Mouse (Mus musculus): ENCODE results near the gene Pdyn. TPM values are rescaled to one million over a fixed set of nuclear protein-coding genes. Genes with fewer than 3 reads are reported as not detected.

Gene Pdyn
- total RNA-seq (2022): not detected

- no peak for DNase-seq (ENCODE audit: low spot score)
Measured at GRCm38 (mm10) chr2:129699484-129700158, at the start of gene Pdyn. Gene Pdyn (minus strand): TSS chr2:129699844.

- no peak for DNase-seq (ENCODE audit: low spot score)
Measured at GRCm38 (mm10) chr2:129742016-129742415, 42.4 kb upstream of the Pdyn start.

- DNase-seq (ENCODE audit: low spot score): no peak
Measured at GRCm38 (mm10) chr2:129740515-129740914, 40.9 kb upstream of the Pdyn start.

GRCm38 (mm10) chr2:129734031-129734430, 34.4 kb upstream of the Pdyn start:
- DNase-seq (ENCODE audit: low spot score): no peak

GRCm38 (mm10) chr2:129729681-129730080, 30.0 kb upstream of the Pdyn start:
- DNase-seq (ENCODE audit: low spot score): peak; percentile 17

GRCm38 (mm10) chr2:129715671-129716070, 16.0 kb upstream of the Pdyn start:
- DNase-seq (ENCODE audit: low spot score): peak; percentile 14

- no peak for DNase-seq (ENCODE audit: low spot score)
Measured at GRCm38 (mm10) chr2:129713026-129713544, 13.4 kb upstream of the Pdyn start.

- no peak for DNase-seq (ENCODE audit: low spot score)
Measured at GRCm38 (mm10) chr2:129696059-129696458, 3.6 kb downstream of the Pdyn start.

- DNase-seq (ENCODE audit: low spot score): no peak
Measured at GRCm38 (mm10) chr2:129694303-129694702, 5.3 kb downstream of the Pdyn start.

GRCm38 (mm10) chr2:129692694-129693093, 7.0 kb downstream of the Pdyn start:
- no peak for DNase-seq (ENCODE audit: low spot score)

- DNase-seq (ENCODE audit: low spot score): no peak
Measured at GRCm38 (mm10) chr2:129689694-129690093, 9.9 kb downstream of the Pdyn start.

- no peak for DNase-seq (ENCODE audit: low spot score)
Measured at GRCm38 (mm10) chr2:129688036-129688625, 11.5 kb downstream of the Pdyn start.

GRCm38 (mm10) chr2:129686908-129687307, 12.7 kb downstream of the Pdyn start:
- no peak for DNase-seq (ENCODE audit: low spot score)

- DNase-seq (ENCODE audit: low spot score): no peak
Measured at GRCm38 (mm10) chr2:129684014-129684413, 15.6 kb downstream of the Pdyn start.

GRCm38 (mm10) chr2:129680236-129680635, 19.4 kb downstream of the Pdyn start:
- no peak for DNase-seq (ENCODE audit: low spot score)

GRCm38 (mm10) chr2:129679066-129679465, 20.6 kb downstream of the Pdyn start:
- DNase-seq (ENCODE audit: low spot score): no peak

- no peak for DNase-seq (ENCODE audit: low spot score)
Measured at GRCm38 (mm10) chr2:129677664-129678063, 22.0 kb downstream of the Pdyn start.

GRCm38 (mm10) chr2:129674935-129675634, 24.6 kb downstream of the Pdyn start:
- DNase-seq (ENCODE audit: low spot score): peak; percentile 67

GRCm38 (mm10) chr2:129671911-129672310, 27.7 kb downstream of the Pdyn start:
- no peak for DNase-seq (ENCODE audit: low spot score)

- DNase-seq (ENCODE audit: low spot score): no peak
Measured at GRCm38 (mm10) chr2:129662484-129662883, 37.2 kb downstream of the Pdyn start.

GRCm38 (mm10) chr2:129660020-129660419, 39.6 kb downstream of the Pdyn start:
- DNase-seq (ENCODE audit: low spot score): no peak

- no peak for DNase-seq (ENCODE audit: low spot score)
Measured at GRCm38 (mm10) chr2:129658796-129659195, 40.8 kb downstream of the Pdyn start.

GRCm38 (mm10) chr2:129655033-129655432, 44.6 kb downstream of the Pdyn start:
- DNase-seq (ENCODE audit: low spot score): no peak
